Mouse (Mus musculus): ENCODE results near the gene Sufu. TPM values are rescaled to one million over a fixed set of nuclear protein-coding genes. Genes with fewer than 3 reads are reported as not detected.

Gene Sufu
- polyA plus RNA-seq, 1 experiment from 2014 or later, result 20.5 TPM

DNA sequence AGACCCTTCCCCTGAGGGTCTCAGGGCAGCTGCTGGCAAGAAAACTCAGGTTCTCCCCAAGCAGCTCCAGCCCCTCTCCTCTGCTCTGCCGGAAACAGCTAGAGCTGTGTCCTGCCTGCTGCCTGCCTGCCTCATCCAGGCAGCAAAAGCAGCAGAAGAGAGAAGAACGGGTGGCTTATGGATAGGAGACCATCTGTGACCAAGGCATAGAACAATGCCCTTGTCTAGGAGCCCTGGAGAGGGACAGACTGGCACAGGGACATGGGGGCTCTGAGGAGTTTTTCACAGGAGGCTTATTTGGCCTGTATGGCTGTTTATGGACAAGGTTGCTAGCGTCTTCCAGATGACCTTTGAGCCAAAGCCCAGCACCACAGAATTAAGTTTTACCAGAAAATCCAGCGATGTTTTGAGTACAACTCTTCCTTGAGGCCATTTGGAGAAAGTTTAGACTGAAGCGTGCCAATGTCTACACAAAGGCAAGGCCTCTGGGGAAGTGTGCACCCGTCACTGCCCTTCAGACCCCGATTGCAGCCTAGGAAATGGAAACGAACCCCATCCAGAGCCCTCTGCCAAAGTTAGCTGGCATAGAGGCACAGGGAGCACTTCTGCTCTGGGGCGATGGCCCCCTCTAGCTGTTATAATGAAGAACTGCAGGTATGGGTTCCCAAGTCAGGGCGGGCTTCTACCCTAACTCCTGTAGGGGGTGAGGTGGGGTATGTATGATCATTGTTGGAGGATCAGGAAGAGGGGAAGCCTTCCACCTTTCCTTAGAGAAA, 55.5 kb downstream of the Sufu start:
- H3K4me3 ChIP-seq (ENCODE audit: low read length), result no peak overlapping the region
- no peak for ATAC-seq
- no peak overlapping the region for H3K27ac ChIP-seq (ENCODE audit: low read length)
- H3K9me3 ChIP-seq (ENCODE audit: control insufficient read depth, low read length), result no peaks in the 10 kb centered on the region
- no peaks in the 10 kb centered on the region for H3K27me3 ChIP-seq (replicated peaks; ENCODE audit: control insufficient read depth, insufficient read depth, low read length)
- no peaks in the 10 kb centered on the region for H3K36me3 ChIP-seq (ENCODE audit: control insufficient read depth, insufficient read depth, low read length)
- H3K4me1 ChIP-seq (ENCODE audit: control insufficient read depth, insufficient read depth, low read length), result peaks cover 33% of the 10 kb centered on the region
- 43% methylated on average over 10 of the region's 10 CpGs for WGBS
- H3K4me2 ChIP-seq (ENCODE audit: low read depth, low read length), result no peak overlapping the region
- no peak overlapping the region for H3K9ac ChIP-seq (ENCODE audit: low read depth, low read length)

DNA sequence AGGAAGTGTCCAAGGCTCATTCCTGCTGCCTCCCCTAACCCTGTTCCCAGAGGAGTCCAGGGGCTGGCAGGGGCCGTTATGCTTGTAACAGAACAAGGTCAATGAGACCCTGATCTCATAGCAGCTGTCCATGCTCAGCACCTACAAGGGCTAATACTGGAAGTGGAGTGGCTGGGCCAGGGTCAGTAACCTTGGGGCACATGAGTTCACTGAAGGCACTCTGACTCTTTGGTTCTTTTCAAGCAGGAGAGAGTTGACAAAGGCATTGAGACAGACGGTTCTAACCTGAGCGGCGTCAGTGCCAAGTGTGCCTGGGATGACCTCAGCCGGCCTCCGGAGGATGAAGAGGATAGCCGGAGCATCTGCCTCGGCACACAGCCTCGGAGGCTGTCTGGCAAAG, 56.2 kb downstream of the Sufu start:
- Histone ChIP-seq H3K27me3 (replicated peaks; ENCODE audit: control insufficient read depth, insufficient read depth, low read length) (no peaks in the 10 kb centered on the region), H3K4me1 (ENCODE audit: control insufficient read depth, insufficient read depth, low read length) (peaks cover 32% of the 10 kb centered on the region), H3K36me3 (ENCODE audit: control insufficient read depth, insufficient read depth, low read length) (no peaks in the 10 kb centered on the region), H3K4me3 (ENCODE audit: low read length) (no peak overlapping the region), H3K27ac (ENCODE audit: low read length) (no peak overlapping the region), H3K9me3 (ENCODE audit: control insufficient read depth, low read length) (no peaks in the 10 kb centered on the region), H3K4me2 (ENCODE audit: low read depth, low read length) (no peak overlapping the region), H3K9ac (ENCODE audit: low read depth, low read length) (no peak overlapping the region)
- 81% methylated on average over 9 of the region's 9 CpGs for WGBS
- no peak for ATAC-seq

DNA sequence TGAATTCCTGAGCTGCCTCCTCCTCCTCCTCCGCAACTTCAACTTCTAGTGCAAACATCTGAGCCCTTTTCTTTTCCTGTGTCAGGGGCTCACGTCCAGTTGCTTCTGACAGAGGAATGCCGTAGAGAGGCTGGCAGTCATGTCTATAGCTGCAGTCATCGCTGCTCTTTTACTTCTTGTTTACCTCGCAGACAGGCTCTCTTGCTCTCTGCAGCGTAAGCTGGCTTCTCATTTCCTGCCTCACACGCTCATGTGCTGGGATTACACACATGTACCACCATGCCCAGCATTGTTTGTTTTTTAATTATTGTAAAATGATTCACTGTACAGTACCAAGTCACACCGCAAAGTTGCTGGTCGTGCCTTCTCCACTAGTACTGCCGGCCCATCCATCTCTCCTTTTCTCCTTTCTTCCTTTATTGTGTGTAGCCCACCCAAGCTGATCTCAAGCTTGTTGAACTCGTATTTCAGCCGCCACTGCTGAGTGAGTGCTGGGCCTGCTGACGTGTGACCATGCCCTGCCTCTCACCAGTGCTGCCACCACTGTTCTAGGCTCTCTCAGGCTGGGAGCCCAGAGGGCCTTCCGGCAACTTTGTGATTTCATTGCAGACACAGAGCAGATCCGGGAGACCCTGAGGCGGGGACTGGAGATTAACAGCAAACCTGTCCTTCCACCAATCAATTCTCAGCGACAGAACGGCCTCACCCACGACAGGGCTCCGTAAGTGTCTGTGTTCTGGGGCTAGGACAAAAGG, 57.6 kb downstream of the Sufu start:
- Histone ChIP-seq H3K4me3 (ENCODE audit: low read length) (no peak overlapping the region), H3K9me3 (ENCODE audit: control insufficient read depth, low read length) (no peaks in the 10 kb centered on the region), H3K4me1 (ENCODE audit: control insufficient read depth, insufficient read depth, low read length) (peaks cover 30% of the 10 kb centered on the region), H3K27ac (ENCODE audit: low read length) (peak overlapping the region; percentile 94), H3K9ac (ENCODE audit: low read depth, low read length) (peak overlapping the region; percentile 64), H3K27me3 (replicated peaks; ENCODE audit: control insufficient read depth, insufficient read depth, low read length) (no peaks in the 10 kb centered on the region), H3K36me3 (ENCODE audit: control insufficient read depth, insufficient read depth, low read length) (no peaks in the 10 kb centered on the region), H3K4me2 (ENCODE audit: low read depth, low read length) (peak overlapping the region; percentile 34)
- ATAC-seq, result peak; percentile 9
- whole genome bisulfite sequencing, result 33% methylated on average over 20 of the region's 20 CpGs

DNA sequence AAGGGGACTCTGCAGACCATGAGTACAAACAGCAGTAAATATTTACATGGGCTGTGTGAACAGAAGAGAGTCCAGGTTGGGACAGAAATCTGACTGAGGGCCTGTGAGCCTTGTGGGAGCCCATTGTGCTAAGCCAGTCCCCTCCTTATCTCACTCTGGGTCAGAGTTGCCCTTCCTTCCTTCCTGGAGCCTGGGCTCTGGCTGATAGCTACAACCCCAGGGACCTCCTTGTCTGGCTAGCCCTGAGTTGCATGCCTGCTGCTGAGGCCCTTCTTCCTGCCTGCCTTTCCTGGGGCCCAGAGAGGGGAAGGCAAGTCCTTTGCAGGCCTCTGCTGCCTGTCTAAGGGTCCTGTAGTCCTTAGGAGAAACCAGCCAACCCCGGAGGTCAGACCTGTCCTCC, 58.3 kb downstream of the Sufu start:
- H3K27ac ChIP-seq (ENCODE audit: low read length), result peak overlapping the region; percentile 94
- peak; percentile 73 for ATAC-seq
- 11% methylated on average over 1 of the region's 1 CpGs for WGBS
- no peaks in the 10 kb centered on the region for H3K9me3 ChIP-seq (ENCODE audit: control insufficient read depth, low read length)
- no peaks in the 10 kb centered on the region for H3K27me3 ChIP-seq (replicated peaks; ENCODE audit: control insufficient read depth, insufficient read depth, low read length)
- H3K36me3 ChIP-seq (ENCODE audit: control insufficient read depth, insufficient read depth, low read length), result no peaks in the 10 kb centered on the region
- peaks cover 32% of the 10 kb centered on the region for H3K4me1 ChIP-seq (ENCODE audit: control insufficient read depth, insufficient read depth, low read length)
- H3K4me2 ChIP-seq (ENCODE audit: low read depth, low read length), result peak overlapping the region; percentile 34
- peak overlapping the region; percentile 64 for H3K9ac ChIP-seq (ENCODE audit: low read depth, low read length)
- no peak overlapping the region for H3K4me3 ChIP-seq (ENCODE audit: low read length)

DNA sequence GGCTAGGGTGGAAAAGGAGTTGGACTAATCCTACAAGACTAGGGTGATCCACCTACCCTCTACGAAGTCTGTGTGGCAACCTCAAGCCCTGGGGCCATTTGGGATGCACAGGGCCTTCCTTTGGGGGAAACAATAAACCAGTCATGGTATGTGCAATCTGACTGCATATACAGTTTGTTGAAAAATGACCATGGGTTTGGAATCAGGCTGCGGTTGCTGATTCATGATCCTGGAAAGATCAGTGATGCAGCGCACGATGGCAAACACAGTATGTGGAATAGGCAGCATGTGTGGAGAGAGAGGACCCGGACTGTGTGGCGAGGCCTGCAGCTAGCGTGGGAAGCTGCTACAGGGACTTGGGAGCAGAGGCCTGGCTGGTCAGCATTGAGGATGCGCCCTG, 58.9 kb downstream of the Sufu start:
- Histone ChIP-seq H3K4me1 (ENCODE audit: control insufficient read depth, insufficient read depth, low read length) (peaks cover 32% of the 10 kb centered on the region), H3K36me3 (ENCODE audit: control insufficient read depth, insufficient read depth, low read length) (no peaks in the 10 kb centered on the region), H3K9ac (ENCODE audit: low read depth, low read length) (peak overlapping the region; percentile 64), H3K9me3 (ENCODE audit: control insufficient read depth, low read length) (no peaks in the 10 kb centered on the region), H3K4me3 (ENCODE audit: low read length) (no peak overlapping the region), H3K27ac (ENCODE audit: low read length) (peak overlapping the region; percentile 94), H3K27me3 (replicated peaks; ENCODE audit: control insufficient read depth, insufficient read depth, low read length) (no peaks in the 10 kb centered on the region), H3K4me2 (ENCODE audit: low read depth, low read length) (no peak overlapping the region)
- peak; percentile 9; the same call in 1 of the 2 replicates for ATAC-seq
- WGBS, result 88% methylated on average over 8 of the region's 8 CpGs

DNA sequence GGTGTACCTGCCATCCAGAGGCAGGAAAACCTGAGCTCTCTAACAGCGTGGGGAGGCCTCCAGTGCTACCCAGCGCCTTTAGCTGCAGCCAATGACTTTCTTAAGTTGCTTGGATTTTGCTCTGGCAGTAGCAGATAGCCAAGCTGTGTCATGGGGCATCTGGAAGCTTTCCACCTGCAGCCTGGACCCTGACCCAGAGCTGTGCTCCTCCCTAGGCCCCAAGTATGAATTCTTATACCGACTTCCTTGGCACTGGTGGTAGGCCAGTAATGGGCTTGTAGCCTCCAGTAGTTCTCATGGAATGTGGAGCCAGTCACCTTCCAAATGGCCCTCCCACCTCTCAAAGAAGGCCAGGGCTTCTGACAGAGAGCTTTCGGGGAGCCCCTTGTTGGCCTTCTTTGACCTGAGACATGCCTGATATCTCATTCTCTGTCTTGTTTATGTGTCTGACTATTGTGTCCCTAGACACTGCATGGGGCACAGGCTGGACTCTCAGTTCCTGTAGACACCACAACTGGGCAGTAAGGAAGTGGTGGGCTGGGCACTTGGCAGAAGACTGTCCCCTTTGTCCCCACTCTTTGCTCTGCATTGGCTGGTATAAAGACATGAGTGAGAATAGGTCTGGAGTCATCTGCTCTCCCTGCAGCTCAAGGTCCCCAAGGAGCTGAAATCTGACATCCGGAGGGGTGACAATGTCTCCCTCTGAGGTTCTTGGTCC, 59.5 kb downstream of the Sufu start:
- Histone ChIP-seq H3K27ac (ENCODE audit: low read length) (peak overlapping the region; percentile 94), H3K4me1 (ENCODE audit: control insufficient read depth, insufficient read depth, low read length) (peaks cover 32% of the 10 kb centered on the region), H3K36me3 (ENCODE audit: control insufficient read depth, insufficient read depth, low read length) (no peaks in the 10 kb centered on the region), H3K4me2 (ENCODE audit: low read depth, low read length) (no peak overlapping the region), H3K9me3 (ENCODE audit: control insufficient read depth, low read length) (no peaks in the 10 kb centered on the region), H3K4me3 (ENCODE audit: low read length) (no peak overlapping the region), H3K27me3 (replicated peaks; ENCODE audit: control insufficient read depth, insufficient read depth, low read length) (no peaks in the 10 kb centered on the region), H3K9ac (ENCODE audit: low read depth, low read length) (peak overlapping the region; percentile 64; the same call in 1 of the 2 replicates)
- ATAC-seq, result peak; percentile 63
- WGBS, result 75% methylated on average over 5 of the region's 5 CpGs

DNA sequence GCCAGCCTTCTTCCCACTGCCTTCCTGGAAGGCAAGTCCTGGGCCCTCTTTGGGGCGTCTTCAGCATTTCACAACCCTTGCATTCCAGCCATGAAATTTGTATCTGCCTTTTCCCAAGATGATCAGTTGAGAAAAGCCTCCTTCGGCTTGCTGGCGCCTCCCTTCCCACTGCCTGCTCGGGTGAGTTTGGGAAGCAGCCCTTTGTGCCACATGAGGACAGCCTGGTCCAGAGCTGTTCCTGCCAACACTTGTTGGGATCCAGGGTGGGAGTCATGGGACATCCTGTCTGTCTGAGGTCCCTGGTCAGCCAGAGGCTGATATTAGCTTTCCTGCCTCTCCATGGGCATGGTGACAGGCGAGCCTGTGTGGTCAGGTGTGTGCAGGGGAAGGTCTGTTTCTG, 61.1 kb downstream of the Sufu start:
- 0 out of 2 replicates have a peak overlapping the region, but pooled peaks have one; percentile 2 for H3K27ac ChIP-seq (ENCODE audit: low read length)
- H3K9me3 ChIP-seq (ENCODE audit: control insufficient read depth, low read length), result no peaks in the 10 kb centered on the region
- H3K36me3 ChIP-seq (ENCODE audit: control insufficient read depth, insufficient read depth, low read length), result 0 out of 2 replicates have a peak, but pooled peaks cover 2% of the 10 kb centered on the region
- peaks cover 34% of the 10 kb centered on the region for H3K4me1 ChIP-seq (ENCODE audit: control insufficient read depth, insufficient read depth, low read length)
- no peaks in the 10 kb centered on the region for H3K27me3 ChIP-seq (replicated peaks; ENCODE audit: control insufficient read depth, insufficient read depth, low read length)
- H3K4me2 ChIP-seq (ENCODE audit: low read depth, low read length), result no peak overlapping the region
- H3K9ac ChIP-seq (ENCODE audit: low read depth, low read length), result no peak overlapping the region
- WGBS, result 78% methylated on average over 5 of the region's 5 CpGs
- no peak for ATAC-seq
- H3K4me3 ChIP-seq (ENCODE audit: low read length), result no peak overlapping the region

DNA sequence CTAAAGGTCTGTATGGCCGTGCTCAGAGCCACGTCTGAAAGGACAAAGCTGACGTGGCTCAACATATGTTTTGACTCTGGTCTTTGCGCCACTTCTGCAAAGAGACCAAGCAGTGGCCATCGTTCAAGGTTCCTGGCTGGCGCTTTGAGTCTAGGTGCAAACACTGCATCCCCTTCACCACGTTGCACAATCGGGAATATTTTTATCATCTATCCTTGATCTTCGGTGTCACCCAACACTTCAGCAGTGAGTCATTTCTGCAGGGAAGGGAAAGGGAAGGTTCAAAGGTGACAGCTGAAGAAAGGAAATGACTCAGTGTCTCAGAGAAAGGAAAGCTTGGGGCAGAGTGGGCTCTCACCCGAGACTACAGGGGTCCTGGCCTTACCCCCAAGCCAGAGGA, 62.6 kb downstream of the Sufu start:
- peak overlapping the region; percentile 90 for H3K27ac ChIP-seq (ENCODE audit: low read length)
- peaks cover 31% of the 10 kb centered on the region for H3K4me1 ChIP-seq (ENCODE audit: control insufficient read depth, insufficient read depth, low read length)
- H3K9me3 ChIP-seq (ENCODE audit: control insufficient read depth, low read length), result no peaks in the 10 kb centered on the region
- no peak overlapping the region for H3K4me2 ChIP-seq (ENCODE audit: low read depth, low read length)
- 51% methylated on average over 10 of the region's 10 CpGs for WGBS
- no peaks in the 10 kb centered on the region for H3K27me3 ChIP-seq (replicated peaks; ENCODE audit: control insufficient read depth, insufficient read depth, low read length)
- peak; percentile 52 for ATAC-seq
- H3K4me3 ChIP-seq (ENCODE audit: low read length), result no peak overlapping the region
- no peak overlapping the region; the same call in 1 of the 2 replicates for H3K9ac ChIP-seq (ENCODE audit: low read depth, low read length)
- H3K36me3 ChIP-seq (ENCODE audit: control insufficient read depth, insufficient read depth, low read length), result 0 out of 2 replicates have a peak, but pooled peaks cover 2% of the 10 kb centered on the region

DNA sequence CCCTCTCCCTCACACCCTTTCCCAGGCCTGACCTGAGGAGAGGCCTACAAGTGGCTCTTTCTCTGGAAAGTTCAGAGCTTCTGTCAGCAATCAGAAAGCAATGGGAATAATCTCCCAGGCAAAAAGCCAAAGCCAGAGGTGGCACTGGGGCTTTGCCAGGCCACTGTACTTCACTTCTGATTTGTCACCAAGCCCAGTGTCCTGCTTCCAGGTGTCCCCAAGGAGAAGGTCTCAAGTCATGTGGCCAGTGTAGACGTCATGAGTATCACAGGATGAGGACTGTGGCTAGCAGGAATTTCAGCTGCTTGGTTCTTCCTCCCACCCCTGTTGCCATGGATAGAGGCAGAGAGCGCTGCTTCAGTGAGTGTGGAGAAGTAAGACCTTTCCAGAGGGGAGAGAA, 63.2 kb downstream of the Sufu start:
- Histone ChIP-seq H3K4me1 (ENCODE audit: control insufficient read depth, insufficient read depth, low read length) (peaks cover 24% of the 10 kb centered on the region), H3K9ac (ENCODE audit: low read depth, low read length) (no peak overlapping the region; the same call in 1 of the 2 replicates), H3K27ac (ENCODE audit: low read length) (peak overlapping the region; percentile 90; the same call in 1 of the 2 replicates), H3K9me3 (ENCODE audit: control insufficient read depth, low read length) (no peaks in the 10 kb centered on the region), H3K4me2 (ENCODE audit: low read depth, low read length) (no peak overlapping the region), H3K4me3 (ENCODE audit: low read length) (no peak overlapping the region), H3K27me3 (replicated peaks; ENCODE audit: control insufficient read depth, insufficient read depth, low read length) (no peaks in the 10 kb centered on the region), H3K36me3 (ENCODE audit: control insufficient read depth, insufficient read depth, low read length) (0 out of 2 replicates have a peak, but pooled peaks cover 2% of the 10 kb centered on the region)
- WGBS, result 79% methylated on average over 2 of the region's 2 CpGs
- ATAC-seq, result no peak
